Mouse (Mus musculus) heart, embryonic 13.5 days (tissue): Measurements from ENCODE around the gene Mfap1b. TPM values are rescaled to one million over a fixed set of nuclear protein-coding genes. Genes with fewer than 3 reads are reported as not detected.
"Not testable (repeated sequence)": the region's sequence is repeated elsewhere in the genome, so short reads cannot be mapped to it uniquely, and the experiment has no call there.

Experiments used
- ATAC-seq: fragments of 200-750 bp; cut with Nextera tagmentation; 2 replicates; pipeline ENCODE4 v1.8.0; 2017; ENCODE audit warnings: moderate TSS enrichment; ENCODE audit not compliant: insufficient number of reproducible peaks, low FRiP score, low TSS enrichment; ENCODE audit errors: extremely low read depth
- H3K27ac ChIP-seq: fragments of 300-500 bp; sonication (generic); replicated peaks from 2 replicates; pipeline ENCODE4 v1.5.1; 2015; ENCODE audit warnings: moderate library complexity, mild to moderate bottlenecking, inconsistent platforms
- H3K27me3 ChIP-seq: fragments of 300-500 bp; sonication (generic); replicated peaks from 2 replicates; pipeline ENCODE4 v1.6.1; 2015; ENCODE audit warnings: mild to moderate bottlenecking, inconsistent platforms
- H3K36me3 ChIP-seq: fragments of 300-500 bp; sonication (generic); 2 replicates; pipeline ENCODE4 v1.6.1; 2015; ENCODE audit warnings: mild to moderate bottlenecking, inconsistent platforms
- H3K4me1 ChIP-seq: fragments of 300-500 bp; sonication (generic); 2 replicates; pipeline ENCODE4 v1.6.1; 2015; ENCODE audit warnings: inconsistent platforms
- H3K4me2 ChIP-seq: fragments of 300-500 bp; sonication (generic); 2 replicates; pipeline ENCODE4 v1.6.1; 2015; ENCODE audit warnings: inconsistent platforms, mild to moderate bottlenecking, moderate library complexity
- H3K4me3 ChIP-seq: fragments of 300-500 bp; sonication (generic); 2 replicates; pipeline ENCODE4 v1.5.1; 2015; ENCODE audit warnings: moderate library complexity, mild to moderate bottlenecking, inconsistent platforms
- H3K9ac ChIP-seq: fragments of 300-500 bp; sonication (generic); 2 replicates; pipeline ENCODE4 v1.6.1; 2015; ENCODE audit warnings: inconsistent platforms, mild to moderate bottlenecking, moderate library complexity
- H3K9me3 ChIP-seq: fragments of 300-500 bp; sonication (generic); 2 replicates; pipeline ENCODE4 v1.6.1; 2016; ENCODE audit warnings: inconsistent platforms
- WGBS: fragments of 180-500 bp; shearing (Covaris S2); methylation state at CpG from one replicate; pipeline ENCODE4 v1.1.7; 2015; ENCODE audit warnings: mixed read lengths; 5-methylcytosine and 5-hydroxymethylcytosine counted together
- polyA plus RNA-seq: library from polyadenylated mRNA; unstranded; fragments of >200 nt; fragmentation: Nextera tagmentation; extraction: Ambion mirVana; gene quantifications from 2 replicates; pipeline ENCODE4 v1.2.1, GENCODE M21; 2015

The Mfap1b gene
- polyA plus RNA-seq, 1 experiment from 2014 or later = 39.7 TPM

- H3K36me3 ChIP-seq = peaks cover 20% of the 10 kb centered on the region
- not testable (repeated sequence) for H3K9me3 ChIP-seq, H3K27me3 ChIP-seq
- peak; percentile 63; the same call in 1 of the 2 replicates for ATAC-seq
- H3K27ac ChIP-seq = peak within 1 kb of the TSS; percentile 66; the same call in 1 of the 2 replicates
- peak within 1 kb of the TSS; percentile 70 for H3K4me3 ChIP-seq
- H3K4me1 ChIP-seq = peaks cover 22% of the 10 kb centered on the region
- H3K9ac ChIP-seq = peak within 1 kb of the TSS; percentile 86
- H3K4me2 ChIP-seq = peak within 1 kb of the TSS; percentile 74
- 4% methylated on average over 42 of the region's 42 CpGs for WGBS
These were observed 32.3 kb upstream of the Mfap1b start, which contains the start of the genes Mfap1a and Wdr76 for GRCm38 (mm10) chr2:121505942-121506882. Gene Mfap1a (minus strand): TSS chr2:121506665. Gene Wdr76 (plus strand): TSS chr2:121506723.

DNA sequence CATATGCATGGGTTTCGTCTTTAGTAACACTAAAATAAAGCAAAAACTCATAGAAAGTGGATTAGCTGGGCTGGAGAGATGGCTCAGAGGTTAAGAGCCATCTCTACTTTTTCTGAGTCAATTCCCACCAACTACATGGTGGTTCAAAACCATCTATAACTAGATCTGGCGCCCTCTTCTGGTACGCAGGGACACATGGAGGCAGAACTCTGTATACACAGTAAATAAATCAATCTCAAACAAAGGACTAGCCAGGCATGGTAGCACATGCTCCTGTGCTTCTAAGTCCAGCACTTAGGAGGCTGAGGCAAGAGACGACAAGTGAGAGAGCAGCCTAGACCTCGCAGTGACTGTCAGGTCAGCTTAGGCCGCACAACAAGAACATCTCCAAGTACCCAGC lies 27.7 kb upstream of the Mfap1b start:
- not testable (repeated sequence) for H3K4me1 ChIP-seq, H3K27me3 ChIP-seq, H3K4me2 ChIP-seq, H3K9me3 ChIP-seq, H3K27ac ChIP-seq, H3K4me3 ChIP-seq, ATAC-seq, H3K9ac ChIP-seq
- H3K36me3 ChIP-seq = peaks cover 16% of the 10 kb centered on the region
- 83% methylated on average over 1 of the region's 6 CpGs for WGBS

- not testable (repeated sequence) for ATAC-seq, H3K9ac ChIP-seq, H3K27me3 ChIP-seq, H3K9me3 ChIP-seq, H3K4me1 ChIP-seq, H3K4me2 ChIP-seq, H3K27ac ChIP-seq, H3K4me3 ChIP-seq, H3K36me3 ChIP-seq
- 67% methylated on average over 2 of the region's 2 CpGs for WGBS
These were observed 10.5 kb upstream of the Mfap1b start for GRCm38 (mm10) chr2:121484403-121484802.

DNA sequence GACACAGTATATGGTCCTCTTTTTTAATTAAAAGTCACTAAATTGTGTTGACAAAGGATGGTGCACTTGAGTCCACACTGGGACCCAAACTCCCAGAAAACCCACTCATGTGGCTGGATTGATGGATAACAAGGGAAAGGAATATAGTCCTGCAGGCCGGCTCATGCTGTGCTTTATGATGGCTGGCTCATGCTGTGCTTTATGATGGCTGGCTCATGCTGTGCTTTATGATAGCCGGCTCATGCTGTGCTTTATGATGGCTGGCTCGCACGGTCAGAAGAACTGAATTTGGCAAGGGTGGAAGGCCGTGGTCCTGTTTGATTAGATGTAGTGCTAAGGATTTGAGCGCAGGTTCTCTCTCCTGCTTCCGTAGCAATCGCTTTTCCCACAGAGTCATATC lies 9.7 kb upstream of the Mfap1b start:
- H3K9ac ChIP-seq = no peak overlapping the region
- no peak overlapping the region for H3K27ac ChIP-seq
- no peaks in the 10 kb centered on the region for H3K9me3 ChIP-seq
- 0 out of 2 replicates have a peak, but pooled peaks cover 7% of the 10 kb centered on the region for H3K27me3 ChIP-seq
- no peak overlapping the region for H3K4me2 ChIP-seq
- H3K4me1 ChIP-seq = no peaks in the 10 kb centered on the region
- no peak for ATAC-seq
- H3K4me3 ChIP-seq = no peak overlapping the region
- no peaks in the 10 kb centered on the region for H3K36me3 ChIP-seq
- WGBS = 69% methylated on average over 8 of the region's 8 CpGs

DNA sequence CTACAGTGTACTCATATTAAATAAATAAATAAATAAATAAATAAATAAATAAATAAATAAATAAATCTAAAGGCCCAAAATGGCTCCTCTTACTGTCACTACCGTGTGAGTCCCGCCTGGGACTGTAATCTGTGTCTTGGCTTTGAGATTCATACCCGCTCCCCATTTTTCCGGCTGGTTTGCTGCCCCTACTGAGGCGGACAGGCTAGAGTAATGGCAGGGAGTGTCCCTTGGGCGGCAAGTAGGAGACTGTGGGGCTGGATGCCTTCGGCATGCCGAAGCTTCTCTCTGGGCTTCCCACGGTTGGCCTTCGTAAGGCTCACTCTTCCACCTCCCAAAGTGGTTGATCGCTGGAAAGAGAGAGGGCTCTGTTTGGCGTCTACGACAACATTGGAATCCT lies 7.0 kb upstream of the Mfap1b start:
- not testable (repeated sequence) for H3K4me3 ChIP-seq, H3K4me2 ChIP-seq, H3K27me3 ChIP-seq, H3K27ac ChIP-seq, H3K36me3 ChIP-seq, H3K9me3 ChIP-seq, H3K9ac ChIP-seq, ATAC-seq, H3K4me1 ChIP-seq
- WGBS = 73% methylated on average over 13 of the region's 13 CpGs

DNA sequence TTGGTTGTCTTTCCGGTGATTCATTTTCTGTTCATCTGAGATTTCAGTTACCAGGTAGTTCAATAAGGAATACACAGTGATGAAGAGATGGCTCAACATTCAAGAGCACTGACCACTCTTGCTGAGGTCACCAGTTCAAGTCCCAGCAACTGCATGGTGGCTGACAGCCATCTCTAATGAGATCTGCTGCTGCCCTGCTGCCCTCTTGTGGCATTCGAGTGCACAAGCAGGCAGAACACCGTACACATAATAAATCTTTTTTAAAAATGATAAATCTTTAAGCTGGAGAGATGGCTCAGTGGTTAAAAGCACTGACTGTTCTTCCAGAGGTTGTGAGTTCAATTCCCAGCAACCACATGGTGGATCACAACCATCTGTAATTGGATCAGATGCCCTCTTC lies 6.6 kb upstream of the Mfap1b start:
- no peaks in the 10 kb centered on the region for H3K36me3 ChIP-seq
- no peak overlapping the region for H3K27ac ChIP-seq
- 0 out of 2 replicates have a peak, but pooled peaks cover 7% of the 10 kb centered on the region for H3K27me3 ChIP-seq
- 55% methylated on average over 3 of the region's 3 CpGs for WGBS
- no peak overlapping the region for H3K4me2 ChIP-seq
- no peak for ATAC-seq
- H3K9ac ChIP-seq = no peak overlapping the region
- no peaks in the 10 kb centered on the region for H3K4me1 ChIP-seq
- H3K4me3 ChIP-seq = no peak overlapping the region
- H3K9me3 ChIP-seq = no peaks in the 10 kb centered on the region

- WGBS = 81% methylated on average over 3 of the region's 3 CpGs
- Histone ChIP-seq H3K4me1 (peaks cover 8% of the 10 kb centered on the region), H3K27ac (no peak overlapping the region), H3K4me2 (no peak overlapping the region), H3K36me3 (no peaks in the 10 kb centered on the region), H3K9ac (no peak overlapping the region), H3K9me3 (no peaks in the 10 kb centered on the region), H3K27me3 (no peaks in the 10 kb centered on the region), H3K4me3 (no peak overlapping the region)
- ATAC-seq = no peak
These were observed 3.8 kb upstream of the Mfap1b start for GRCm38 (mm10) chr2:121477491-121478266.

DNA sequence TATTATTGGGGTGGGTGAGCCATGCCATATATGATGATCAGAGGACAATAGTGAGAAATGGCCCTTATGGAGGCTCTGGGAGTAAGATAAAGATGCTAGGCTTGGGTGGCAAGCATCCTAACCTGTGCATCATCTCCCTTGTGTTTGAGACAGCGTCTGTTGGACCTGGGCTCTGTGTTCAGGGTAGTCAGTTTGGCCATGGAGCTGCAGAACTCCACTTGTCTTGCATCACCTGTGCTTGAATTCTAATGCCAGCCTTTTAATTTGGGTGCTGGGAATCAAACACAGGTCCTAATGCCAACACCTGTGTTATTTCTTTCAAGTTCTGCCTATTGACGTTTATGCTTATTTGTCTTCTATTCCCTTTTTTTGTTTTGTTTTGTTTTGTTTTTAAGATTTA lies 1.4 kb upstream of the Mfap1b start:
- 94% methylated on average over 2 of the region's 2 CpGs for WGBS

GRCm38 (mm10) chr2:121474180-121474535 lies 291 bp upstream of the Mfap1b start:
- peaks cover 8% of the 10 kb centered on the region for H3K4me1 ChIP-seq
- no peaks in the 10 kb centered on the region for H3K27me3 ChIP-seq
- 28% methylated on average over 8 of the region's 8 CpGs for WGBS
- ATAC-seq = no peak
- H3K27ac ChIP-seq = peak overlapping the region; percentile 62
- peaks cover 7% of the 10 kb centered on the region for H3K36me3 ChIP-seq
- H3K9me3 ChIP-seq = no peaks in the 10 kb centered on the region
- H3K9ac ChIP-seq = peak overlapping the region; percentile 86
- peak overlapping the region; percentile 82 for H3K4me2 ChIP-seq
- H3K4me3 ChIP-seq = peak overlapping the region; percentile 72

More for the DNA sequence above, 1.4 kb upstream of the Mfap1b start:
- H3K27ac ChIP-seq, ATAC-seq, H3K4me3 ChIP-seq, H3K9me3 ChIP-seq, H3K4me2 ChIP-seq, H3K36me3 ChIP-seq, H3K4me1 ChIP-seq, H3K9ac ChIP-seq, H3K27me3 ChIP-seq: not testable (repeated sequence)

DNA sequence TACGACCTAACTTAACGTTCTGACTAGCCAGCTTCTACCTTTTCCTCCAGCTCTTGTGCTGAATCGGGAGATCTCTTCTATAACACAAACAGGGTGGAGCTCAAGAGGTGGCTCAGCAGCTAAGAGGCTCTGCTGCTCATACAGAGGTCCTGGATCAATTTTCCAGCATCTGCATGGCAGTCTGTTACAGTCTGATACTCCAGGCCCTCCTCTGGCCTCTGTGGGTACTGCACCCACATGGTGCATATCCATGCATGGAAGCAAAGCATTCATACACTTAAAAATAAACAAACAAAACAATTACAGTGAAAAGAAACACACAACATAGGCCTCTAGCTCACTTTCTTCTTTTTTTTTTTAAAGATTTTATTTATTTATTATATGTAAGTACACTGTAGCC lies 1.1 kb downstream of the Mfap1b start:
- not testable (repeated sequence) for H3K27me3 ChIP-seq, H3K9ac ChIP-seq, H3K4me1 ChIP-seq, H3K27ac ChIP-seq, ATAC-seq, H3K9me3 ChIP-seq
- H3K4me3 ChIP-seq = peak overlapping the region; percentile 72
- peaks cover 11% of the 10 kb centered on the region for H3K36me3 ChIP-seq
- 90% methylated on average over 3 of the region's 3 CpGs for WGBS
- H3K4me2 ChIP-seq = peak overlapping the region; percentile 82; the same call in 1 of the 2 replicates

- H3K9ac ChIP-seq, H3K4me1 ChIP-seq, H3K9me3 ChIP-seq, H3K27me3 ChIP-seq, H3K4me3 ChIP-seq, H3K27ac ChIP-seq, ATAC-seq, H3K4me2 ChIP-seq: not testable (repeated sequence)
- peaks cover 11% of the 10 kb centered on the region for H3K36me3 ChIP-seq
- 87% methylated on average over 2 of the region's 6 CpGs for WGBS
These were observed 4.9 kb downstream of the Mfap1b start for GRCm38 (mm10) chr2:121468982-121469381.
